Mouse (Mus musculus) forebrain, postnatal 0 days (tissue): ENCODE measurements around the gene Gm43738. TPM values are rescaled to one million over a fixed set of nuclear protein-coding genes. Genes with fewer than 3 reads are reported as not detected.

Source experiments
- ATAC-seq: fragments of 200-750 bp; cut with Nextera tagmentation; 2 replicates; pipeline ENCODE4 v1.8.0; 2017; ENCODE audit warnings: mild to moderate bottlenecking, moderate library complexity
- DNase-seq: peaks from one replicate; pipeline ENCODE4 v3.0.0-alpha.2; 2015
- H3K27ac ChIP-seq: fragments of 300-500 bp; sonication (generic); 2 replicates; pipeline ENCODE4 v1.5.1; 2014; ENCODE audit warnings: low read depth, mild to moderate bottlenecking, antibody characterized with exemption, low read length, moderate library complexity, mixed read lengths
- H3K27me3 ChIP-seq: fragments of 300-500 bp; sonication (generic); 2 replicates; pipeline ENCODE4 v1.6.1; 2014; ENCODE audit warnings: mild to moderate bottlenecking, low read length, mixed read lengths; ENCODE audit not compliant: insufficient read depth
- H3K36me3 ChIP-seq: fragments of 300-500 bp; sonication (generic); 2 replicates; pipeline ENCODE4 v1.6.1; 2014; ENCODE audit warnings: mild to moderate bottlenecking, moderate library complexity; ENCODE audit not compliant: insufficient read depth
- H3K4me1 ChIP-seq: fragments of 300-500 bp; sonication (generic); 2 replicates; pipeline ENCODE4 v1.6.1; 2014; ENCODE audit warnings: antibody characterized with exemption; ENCODE audit not compliant: insufficient read depth
- H3K4me2 ChIP-seq: fragments of 300-500 bp; sonication (generic); 2 replicates; pipeline ENCODE4 v1.6.1; 2014; ENCODE audit warnings: low read depth, mild to moderate bottlenecking, moderate library complexity
- H3K4me3 ChIP-seq: fragments of 300-500 bp; sonication (generic); 2 replicates; pipeline ENCODE4 v1.5.1; 2014; ENCODE audit warnings: low read depth, low read length, mixed read lengths
- H3K9ac ChIP-seq: fragments of 300-500 bp; sonication (generic); 2 replicates; pipeline ENCODE4 v1.6.1; 2014; ENCODE audit warnings: mild to moderate bottlenecking
- H3K9me3 ChIP-seq: fragments of 300-500 bp; sonication (generic); 2 replicates; pipeline ENCODE4 v1.6.1; 2016; ENCODE audit warnings: low read length
- CTCF ChIP-seq: sonication (generic); IDR thresholded peaks from 2 replicates; pipeline ENCODE4 v1.5.1; 2016; ENCODE audit warnings: antibody characterized with exemption, control low read depth, low read depth
- WGBS: fragments of 180-500 bp; shearing (Covaris S2); extraction: QIAGEN DNeasy Blood & Tissue Kit; methylation state at CpG from one replicate; pipeline ENCODE4 v1.1.7; 2014; 5-methylcytosine and 5-hydroxymethylcytosine counted together
- polyA plus RNA-seq: library from polyadenylated mRNA; unstranded; fragments of >200 nt; fragmentation: Nextera tagmentation; extraction: Ambion mirVana; gene quantifications from 2 replicates; pipeline ENCODE4 v1.2.1, GENCODE M21; 2015
- total RNA-seq: library from RNA; depleted of rRNA; stranded (reverse); fragments of >200 nt; gene quantifications from 2 replicates; pipeline ENCODE4 v1.2.3, GENCODE M21; 2014; rRNA removed

The Gm43738 gene
- total and polyA plus RNA-seq, 2 experiments from 2014 or later: not detected

DNA sequence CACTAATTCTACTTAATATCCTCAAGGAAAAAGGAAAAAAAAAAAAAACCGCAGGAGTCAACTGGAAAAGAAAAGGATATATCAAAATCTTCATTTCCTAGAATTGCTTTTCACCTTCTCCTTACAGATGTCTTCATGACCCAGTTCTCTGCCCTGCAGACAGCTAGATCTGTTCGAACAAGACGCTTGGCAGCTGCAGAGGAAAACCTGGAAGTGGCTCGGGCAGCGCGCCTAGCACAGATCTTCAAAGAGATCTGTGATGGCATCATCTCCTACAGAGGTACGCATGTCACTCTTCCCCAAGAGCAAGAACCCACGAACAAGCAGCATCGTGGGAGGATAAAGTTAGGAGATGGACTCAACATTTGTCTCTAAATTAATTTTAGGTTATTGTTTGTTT lies 42.5 kb downstream of the Gm43738 start:
- no peak overlapping the region for H3K4me2 ChIP-seq
- H3K4me1 ChIP-seq: no peaks in the 10 kb centered on the region
- no peak for TF ChIP-seq CTCF
- DNase-seq (no peak), ATAC-seq (no peak)
- H3K9ac ChIP-seq: no peak overlapping the region
- H3K27ac ChIP-seq: no peak overlapping the region
- WGBS: 93% methylated on average over 9 of the region's 9 CpGs
- H3K9me3 ChIP-seq: no peaks in the 10 kb centered on the region
- H3K36me3 ChIP-seq: peaks cover 74% of the 10 kb centered on the region
- H3K27me3 ChIP-seq: no peaks in the 10 kb centered on the region
- no peak overlapping the region for H3K4me3 ChIP-seq

DNA sequence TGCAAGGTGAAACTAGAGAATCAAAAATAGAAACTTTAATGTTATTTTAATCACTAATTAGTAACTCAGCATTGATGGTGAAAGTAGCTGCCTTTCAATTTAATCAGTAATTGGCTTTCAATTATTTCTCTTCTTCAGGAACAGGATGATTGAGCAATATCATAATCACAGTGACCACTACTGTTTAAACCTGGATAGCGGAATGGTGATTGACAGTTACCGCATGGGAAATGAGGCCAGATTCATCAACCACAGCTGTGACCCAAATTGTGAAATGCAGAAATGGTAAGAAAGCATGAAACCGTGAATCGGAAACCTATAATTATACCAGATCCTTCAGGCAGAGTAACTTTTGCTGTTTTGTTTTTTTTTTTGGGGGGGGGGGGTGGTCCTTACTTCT lies 57.5 kb downstream of the Gm43738 start:
- Histone ChIP-seq H3K4me1 (no peaks in the 10 kb centered on the region), H3K27me3 (no peaks in the 10 kb centered on the region), H3K9me3 (no peaks in the 10 kb centered on the region), H3K4me2 (no peak overlapping the region), H3K36me3 (peaks cover 66% of the 10 kb centered on the region), H3K4me3 (no peak overlapping the region), H3K27ac (no peak overlapping the region), H3K9ac (no peak overlapping the region)
- WGBS: 71% methylated on average over 4 of the region's 4 CpGs
- DNase-seq (no peak), ATAC-seq (no peak)
- no peak for TF ChIP-seq CTCF

Other genes with a start within 250 kb of the Gm43738 start
- 36.8 and 37.3 TPM in 2 replicates for gene Msto1, start 187.1 kb downstream of the Gm43738 start, total RNA-seq
- gene Msto1, start 187.1 kb downstream of the Gm43738 start, polyA plus RNA-seq: 40.6 and 41.1 TPM in 2 replicates
- gene Ash1l, start 150.5 kb downstream of the Gm43738 start, total RNA-seq: 25.9 and 28.9 TPM in 2 replicates
- 6.8 and 12.8 TPM in 2 replicates for gene Ash1l, start 150.5 kb downstream of the Gm43738 start, polyA plus RNA-seq
- gene Dap3, start 149.9 kb downstream of the Gm43738 start, total RNA-seq: 76.2 and 83.0 TPM in 2 replicates
- 127 and 141 TPM in 2 replicates for gene Dap3, start 149.9 kb downstream of the Gm43738 start, polyA plus RNA-seq
- gene Rusc1, start 7.8 kb downstream of the Gm43738 start, total RNA-seq: 148 and 158 TPM in 2 replicates
- 86.1 and 101 TPM in 2 replicates for gene Rusc1, start 7.8 kb downstream of the Gm43738 start, polyA plus RNA-seq
- 421 and 510 TPM in 2 replicates for gene Fdps, start 860 bp upstream of the Gm43738 start, total RNA-seq
- 435 and 441 TPM in 2 replicates for gene Fdps, start 860 bp upstream of the Gm43738 start, polyA plus RNA-seq
- gene Pklr, start 35.0 kb upstream of the Gm43738 start, total RNA-seq: 0.08 and 0.76 TPM in 2 replicates
- 0.19 TPM in 1 of 2 replicates, not detected in the other for gene Pklr, start 35.0 kb upstream of the Gm43738 start, polyA plus RNA-seq
- gene Hcn3, start 59.1 kb upstream of the Gm43738 start, total RNA-seq: 44.9 and 45.5 TPM in 2 replicates
- gene Hcn3, start 59.1 kb upstream of the Gm43738 start, polyA plus RNA-seq: 22.7 and 30.3 TPM in 2 replicates
- gene Clk2, start 63.7 kb upstream of the Gm43738 start, total RNA-seq: 35.6 and 43.1 TPM in 2 replicates
- 11.2 and 12.8 TPM in 2 replicates for gene Clk2, start 63.7 kb upstream of the Gm43738 start, polyA plus RNA-seq
- 44.3 and 63.7 TPM in 2 replicates for gene Scamp3, start 76.4 kb upstream of the Gm43738 start, total RNA-seq
- gene Scamp3, start 76.4 kb upstream of the Gm43738 start, polyA plus RNA-seq: 116 and 124 TPM in 2 replicates
- gene Fam189b, start 82.0 kb upstream of the Gm43738 start, total RNA-seq: 8.9 and 12.7 TPM in 2 replicates
- gene Fam189b, start 82.0 kb upstream of the Gm43738 start, polyA plus RNA-seq: 23.8 and 31.8 TPM in 2 replicates
- 46.9 and 51.1 TPM in 2 replicates for gene Gba, start 101.8 kb upstream of the Gm43738 start, total RNA-seq
- gene Gba, start 101.8 kb upstream of the Gm43738 start, polyA plus RNA-seq: 40.4 and 41.7 TPM in 2 replicates
- 53.6 and 74.1 TPM in 2 replicates for gene Thbs3, start 114.1 kb upstream of the Gm43738 start, total RNA-seq
- gene Thbs3, start 114.1 kb upstream of the Gm43738 start, polyA plus RNA-seq: 31.1 and 42.8 TPM in 2 replicates
- gene Mtx1, start 126.0 kb upstream of the Gm43738 start, total RNA-seq: 142 and 167 TPM in 2 replicates
- gene Mtx1, start 126.0 kb upstream of the Gm43738 start, polyA plus RNA-seq: 199 and 212 TPM in 2 replicates
- 1.3 and 1.6 TPM in 2 replicates for gene Muc1, start 128.0 kb upstream of the Gm43738 start, total RNA-seq
- 0.27 and 0.35 TPM in 2 replicates for gene Muc1, start 128.0 kb upstream of the Gm43738 start, polyA plus RNA-seq
- 67.0 and 68.1 TPM in 2 replicates for gene Krtcap2, start 144.9 kb upstream of the Gm43738 start, total RNA-seq
- 221 and 244 TPM in 2 replicates for gene Krtcap2, start 144.9 kb upstream of the Gm43738 start, polyA plus RNA-seq
- gene Trim46, start 145.2 kb upstream of the Gm43738 start, total RNA-seq: 83.0 and 98.3 TPM in 2 replicates
- gene Trim46, start 145.2 kb upstream of the Gm43738 start, polyA plus RNA-seq: 56.0 and 63.5 TPM in 2 replicates
- gene Dpm3, start 158.3 kb upstream of the Gm43738 start, total RNA-seq: 66.7 and 160 TPM in 2 replicates
- 74.9 and 96.8 TPM in 2 replicates for gene Dpm3, start 158.3 kb upstream of the Gm43738 start, polyA plus RNA-seq
- 22.1 and 26.7 TPM in 2 replicates for gene Slc50a1, start 169.5 kb upstream of the Gm43738 start, total RNA-seq
- gene Slc50a1, start 169.5 kb upstream of the Gm43738 start, polyA plus RNA-seq: 34.8 and 36.8 TPM in 2 replicates
- gene Efna1, start 180.0 kb upstream of the Gm43738 start, total RNA-seq: 5.5 and 8.4 TPM in 2 replicates
- 10.8 and 11.1 TPM in 2 replicates for gene Efna1, start 180.0 kb upstream of the Gm43738 start, polyA plus RNA-seq
- 76.7 and 80.7 TPM in 2 replicates for gene Efna3, start 221.9 kb upstream of the Gm43738 start, total RNA-seq
- gene Efna3, start 221.9 kb upstream of the Gm43738 start, polyA plus RNA-seq: 68.9 and 73.8 TPM in 2 replicates
- 8.4 and 11.1 TPM in 2 replicates for gene Efna4, start 236.9 kb upstream of the Gm43738 start, total RNA-seq
- 7.8 and 8.1 TPM in 2 replicates for gene Efna4, start 236.9 kb upstream of the Gm43738 start, polyA plus RNA-seq
- gene Adam15, start 248.9 kb upstream of the Gm43738 start, total RNA-seq: 47.9 and 53.3 TPM in 2 replicates
- gene Adam15, start 248.9 kb upstream of the Gm43738 start, polyA plus RNA-seq: 50.1 and 56.4 TPM in 2 replicates